Mouse (Mus musculus) midbrain, embryonic 15.5 days (tissue): ENCODE measurements around the gene Btnl2. TPM values are rescaled to one million over a fixed set of nuclear protein-coding genes. Genes with fewer than 3 reads are reported as not detected.

Source experiments
- ATAC-seq: fragments of 200-750 bp; cut with Nextera tagmentation; replicated peaks from 2 replicates; pipeline ENCODE4 v1.8.0; 2017; ENCODE audit warnings: moderate TSS enrichment
- H3K27ac ChIP-seq: fragments of 300-500 bp; sonication (generic); 2 replicates; pipeline ENCODE4 v1.5.1; 2015; ENCODE audit warnings: mild to moderate bottlenecking, inconsistent platforms
- H3K27me3 ChIP-seq: fragments of 300-500 bp; sonication (generic); replicated peaks from 2 replicates; pipeline ENCODE4 v1.6.1; 2015; ENCODE audit warnings: inconsistent platforms
- H3K36me3 ChIP-seq: fragments of 300-500 bp; sonication (generic); replicated peaks from 2 replicates; pipeline ENCODE4 v1.6.1; 2015; ENCODE audit warnings: inconsistent platforms
- H3K4me1 ChIP-seq: fragments of 300-500 bp; sonication (generic); 2 replicates; pipeline ENCODE4 v1.6.1; 2015; ENCODE audit warnings: inconsistent platforms
- H3K4me2 ChIP-seq: fragments of 300-500 bp; sonication (generic); 2 replicates; pipeline ENCODE4 v1.6.1; 2015; ENCODE audit warnings: inconsistent platforms, mild to moderate bottlenecking, moderate library complexity
- H3K4me3 ChIP-seq: fragments of 300-500 bp; sonication (generic); 2 replicates; pipeline ENCODE4 v1.5.1; 2015; ENCODE audit warnings: mild to moderate bottlenecking, inconsistent platforms
- H3K9ac ChIP-seq: fragments of 300-500 bp; sonication (generic); 2 replicates; pipeline ENCODE4 v1.6.1; 2015; ENCODE audit warnings: mild to moderate bottlenecking, inconsistent platforms
- H3K9me3 ChIP-seq: fragments of 300-500 bp; sonication (generic); 2 replicates; pipeline ENCODE4 v1.6.1; 2016; ENCODE audit warnings: inconsistent platforms
- WGBS: fragments of 180-500 bp; shearing (Covaris S2); methylation state at CpG from one replicate; pipeline ENCODE4 v1.1.7; 2015; ENCODE audit warnings: mixed read lengths; 5-methylcytosine and 5-hydroxymethylcytosine counted together
- polyA plus RNA-seq: library from polyadenylated mRNA; unstranded; fragments of >200 nt; fragmentation: Nextera tagmentation; extraction: Ambion mirVana; gene quantifications from 2 replicates; pipeline ENCODE4 v1.2.1, GENCODE M21; 2015

Btnl2 gene
- polyA plus RNA-seq, 1 experiment from 2014 or later: not detected

DNA sequence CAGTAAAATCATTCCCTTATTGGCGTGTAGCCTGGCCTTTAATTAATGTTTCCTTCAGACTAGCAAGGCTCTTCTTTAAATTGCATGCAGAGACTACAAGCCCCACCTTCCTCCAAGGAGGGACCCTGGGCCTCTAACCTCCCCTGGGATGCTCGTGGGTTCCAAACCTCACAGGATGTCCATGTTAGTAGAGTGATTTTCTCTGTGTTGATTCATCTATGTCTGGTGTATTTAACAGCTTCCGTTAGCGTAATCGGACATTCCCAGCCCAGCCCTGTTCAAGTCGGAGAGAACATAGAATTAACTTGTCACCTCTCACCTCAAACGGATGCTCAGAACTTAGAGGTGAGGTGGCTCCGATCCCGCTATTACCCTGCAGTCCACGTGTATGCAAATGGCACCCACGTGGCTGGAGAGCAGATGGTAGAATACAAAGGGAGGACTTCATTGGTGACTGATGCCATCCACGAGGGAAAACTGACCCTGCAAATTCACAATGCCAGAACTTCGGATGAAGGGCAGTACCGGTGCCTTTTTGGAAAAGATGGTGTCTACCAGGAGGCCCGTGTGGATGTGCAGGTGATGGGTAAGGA, 8.4 kb downstream of the Btnl2 start:
- Histone ChIP-seq H3K4me2 (no peak overlapping the region), H3K4me1 (no peaks in the 10 kb centered on the region), H3K27ac (no peak overlapping the region), H3K36me3 (no peaks in the 10 kb centered on the region), H3K9ac (no peak overlapping the region), H3K27me3 (no peaks in the 10 kb centered on the region), H3K4me3 (no peak overlapping the region), H3K9me3 (no peaks in the 10 kb centered on the region)
- no peak for ATAC-seq
- WGBS: 83% methylated on average over 15 of the region's 15 CpGs

DNA sequence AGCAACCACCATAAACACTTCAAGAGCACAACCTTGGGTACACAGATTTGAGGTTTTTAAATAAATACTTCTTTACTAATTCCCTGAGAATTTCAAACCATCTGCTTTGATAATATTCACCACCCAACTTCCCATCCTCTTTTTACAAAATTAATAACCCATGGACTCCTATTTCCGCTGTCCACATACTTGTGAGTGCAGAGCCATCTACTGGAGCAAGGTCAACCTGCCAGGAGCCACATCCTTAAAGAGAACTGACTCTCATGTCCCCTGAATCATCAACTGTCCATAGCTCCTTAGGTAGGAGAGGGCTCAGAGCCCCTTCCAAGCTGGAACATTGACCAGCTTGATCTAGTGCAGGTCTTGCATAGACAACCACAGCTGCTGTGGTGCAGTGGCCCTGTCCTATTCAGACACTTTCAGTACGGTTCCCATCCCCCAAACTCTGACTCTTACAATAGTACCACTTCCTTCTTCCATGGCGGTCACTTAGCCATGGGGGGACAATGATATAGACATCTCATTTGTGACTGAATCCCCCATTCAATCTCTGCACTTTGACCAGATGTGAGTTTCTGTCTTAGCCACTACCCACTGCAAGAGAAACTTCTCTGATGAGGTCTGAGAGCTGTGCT, 9.2 kb downstream of the Btnl2 start:
- no peaks in the 10 kb centered on the region for H3K36me3 ChIP-seq
- H3K4me1 ChIP-seq: no peaks in the 10 kb centered on the region
- ATAC-seq: no peak
- no peak overlapping the region for H3K4me2 ChIP-seq
- H3K9ac ChIP-seq: no peak overlapping the region
- no peak overlapping the region for H3K4me3 ChIP-seq
- no peaks in the 10 kb centered on the region for H3K27me3 ChIP-seq
- no peak overlapping the region for H3K27ac ChIP-seq
- 77% methylated on average over 3 of the region's 3 CpGs for WGBS
- H3K9me3 ChIP-seq: no peaks in the 10 kb centered on the region

- H3K4me2 ChIP-seq: no peak overlapping the region
- H3K9ac ChIP-seq: no peak overlapping the region
- H3K4me3 ChIP-seq: no peak overlapping the region
- no peak for ATAC-seq
- H3K4me1 ChIP-seq: no peaks in the 10 kb centered on the region
- no peaks in the 10 kb centered on the region for H3K36me3 ChIP-seq
- WGBS: 69% methylated on average over 10 of the region's 10 CpGs
- H3K27me3 ChIP-seq: no peaks in the 10 kb centered on the region
- H3K27ac ChIP-seq: no peak overlapping the region
- no peaks in the 10 kb centered on the region for H3K9me3 ChIP-seq
These were observed 10.4 kb downstream of the Btnl2 start for GRCm38 (mm10) chr17:34365031-34365430.

DNA sequence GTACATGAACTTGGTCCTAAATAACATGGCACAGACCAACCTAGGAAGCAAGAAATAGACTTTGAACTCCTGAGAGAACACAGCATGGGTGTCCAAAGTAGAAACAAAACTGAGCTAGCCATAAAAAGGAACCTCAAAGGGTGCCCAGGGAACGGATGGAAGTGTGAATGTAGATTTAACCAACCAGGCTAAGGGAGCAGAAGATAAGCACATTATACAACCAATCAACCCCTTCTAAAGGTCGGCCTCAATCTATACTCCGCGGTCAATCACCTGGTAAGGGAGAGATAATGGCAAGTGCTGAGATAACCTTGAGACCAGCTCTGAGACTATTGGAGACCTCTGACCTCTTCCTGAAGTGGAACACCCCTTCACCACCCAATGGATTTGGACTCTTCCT, 15.9 kb downstream of the Btnl2 start:
- no peaks in the 10 kb centered on the region for H3K9me3 ChIP-seq

DNA sequence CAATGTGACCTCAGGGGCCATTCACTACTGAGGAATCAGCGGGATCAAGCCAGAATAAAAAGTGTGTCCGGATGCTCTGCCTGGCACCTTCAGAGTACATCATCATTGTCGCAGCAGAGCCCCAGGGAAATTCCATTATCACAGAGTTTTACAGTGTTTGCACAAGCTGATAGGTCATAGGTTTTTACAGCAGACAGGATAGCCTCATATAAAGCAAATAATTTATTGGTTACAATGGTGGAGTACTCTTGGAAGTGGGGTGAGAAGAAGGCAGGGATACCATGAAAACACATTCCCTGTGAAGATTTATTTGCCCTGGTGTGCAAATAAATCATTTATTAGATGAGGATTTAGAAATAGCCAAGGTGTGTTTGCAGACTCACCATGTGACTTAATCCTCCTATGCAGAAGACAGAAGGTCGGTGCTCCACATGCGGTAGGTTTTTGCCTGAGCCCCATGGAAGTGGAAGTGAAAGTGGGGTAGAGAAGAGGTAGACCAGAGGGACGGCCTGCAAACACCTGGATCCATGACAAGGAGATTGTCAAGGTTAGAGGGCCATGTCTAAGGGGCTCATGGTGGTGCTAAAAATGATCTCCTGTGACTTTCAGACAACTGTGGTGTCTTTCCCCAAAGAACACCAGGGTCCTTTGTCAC, 18.6 kb downstream of the Btnl2 start:
- no peaks in the 10 kb centered on the region for H3K9me3 ChIP-seq
- no peak overlapping the region for H3K9ac ChIP-seq
- no peak overlapping the region for H3K4me2 ChIP-seq

More for the DNA sequence above, 15.9 kb downstream of the Btnl2 start:
- 81% methylated on average over 4 of the region's 4 CpGs for WGBS
- ATAC-seq: no peak
- H3K4me1 ChIP-seq: no peaks in the 10 kb centered on the region
- no peaks in the 10 kb centered on the region for H3K27me3 ChIP-seq
- H3K36me3 ChIP-seq: no peaks in the 10 kb centered on the region
- no peak overlapping the region for H3K9ac ChIP-seq
- H3K4me3 ChIP-seq: no peak overlapping the region
- H3K4me2 ChIP-seq: no peak overlapping the region
- no peak overlapping the region for H3K27ac ChIP-seq

GRCm38 (mm10) chr17:34376847-34377246, 22.2 kb downstream of the Btnl2 start, which contains the start of gene Btnl1:
TSS of gene Btnl1 (plus strand) at chr17:34377132.
- no peak for ATAC-seq
- 84% methylated on average over 2 of the region's 2 CpGs for WGBS

More for the DNA sequence above, 18.6 kb downstream of the Btnl2 start:
- WGBS: 86% methylated on average over 6 of the region's 6 CpGs
- Histone ChIP-seq H3K4me3 (no peak overlapping the region), H3K27me3 (no peaks in the 10 kb centered on the region), H3K36me3 (no peaks in the 10 kb centered on the region), H3K27ac (no peak overlapping the region), H3K4me1 (no peaks in the 10 kb centered on the region)
- ATAC-seq: no peak

DNA sequence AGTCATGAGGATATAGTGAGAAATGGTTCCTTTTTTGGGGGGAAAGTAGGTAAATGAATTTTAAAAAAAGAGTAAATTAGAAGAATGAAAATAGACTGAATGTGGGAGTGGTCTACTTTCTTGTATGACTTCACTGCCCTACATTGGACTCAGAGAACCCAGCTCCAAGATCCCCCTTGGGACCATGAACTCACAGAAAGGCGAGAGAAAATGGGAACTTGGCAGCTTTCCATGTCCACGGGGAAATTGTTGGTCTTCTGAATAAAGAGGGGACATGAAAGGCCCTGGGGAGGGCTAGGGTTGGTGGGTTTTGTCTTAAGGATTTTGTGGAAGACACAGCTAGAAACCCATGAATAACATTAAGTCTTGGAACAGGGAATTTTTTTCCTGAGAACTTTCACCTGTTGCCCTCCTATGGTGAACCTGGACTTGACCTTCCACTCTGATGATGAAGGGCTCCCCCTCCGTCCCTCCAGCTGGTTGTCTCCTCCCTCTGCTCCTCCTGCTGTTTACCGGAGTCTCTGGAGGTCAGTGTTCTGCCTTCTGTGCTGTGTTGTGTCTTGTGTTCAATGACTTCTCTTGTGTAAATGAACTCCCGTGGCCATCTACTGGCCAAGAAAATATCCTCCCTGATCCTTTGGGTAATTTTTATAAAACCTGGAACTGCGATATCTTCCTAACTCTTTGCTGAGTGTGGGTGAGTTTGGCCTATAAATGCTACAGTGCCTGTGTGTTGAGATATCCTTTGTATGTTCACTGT, 23.0 kb downstream of the Btnl2 start:
- Histone ChIP-seq H3K9ac (no peak overlapping the region), H3K4me3 (no peak overlapping the region), H3K27ac (no peak overlapping the region), H3K9me3 (no peaks in the 10 kb centered on the region), H3K4me2 (no peak overlapping the region), H3K36me3 (no peaks in the 10 kb centered on the region), H3K4me1 (no peaks in the 10 kb centered on the region), H3K27me3 (no peaks in the 10 kb centered on the region)
- 70% methylated on average over 6 of the region's 6 CpGs for WGBS
- no peak for ATAC-seq

More at GRCm38 (mm10) chr17:34376847-34377246, 22.2 kb downstream of the Btnl2 start, which contains the start of gene Btnl1:
- no peak within 1 kb of the TSS for H3K4me2 ChIP-seq
- H3K4me1 ChIP-seq: no peaks in the 10 kb centered on the region
- no peak within 1 kb of the TSS for H3K4me3 ChIP-seq
- H3K9ac ChIP-seq: no peak within 1 kb of the TSS
- no peaks in the 10 kb centered on the region for H3K27me3 ChIP-seq
- no peaks in the 10 kb centered on the region for H3K9me3 ChIP-seq
- no peak within 1 kb of the TSS for H3K27ac ChIP-seq
- H3K36me3 ChIP-seq: no peaks in the 10 kb centered on the region

GRCm38 (mm10) chr17:34378716-34379115, 24.1 kb downstream of the Btnl2 start:
- 70% methylated on average over 2 of the region's 2 CpGs for WGBS

GRCm38 (mm10) chr17:34379451-34379850, 24.8 kb downstream of the Btnl2 start:
- no peak overlapping the region for H3K27ac ChIP-seq
- WGBS: 75% methylated on average over 7 of the region's 7 CpGs
- ATAC-seq: no peak
- no peaks in the 10 kb centered on the region for H3K27me3 ChIP-seq
- no peaks in the 10 kb centered on the region for H3K36me3 ChIP-seq
- no peak overlapping the region for H3K4me3 ChIP-seq
- H3K9ac ChIP-seq: no peak overlapping the region
- no peaks in the 10 kb centered on the region for H3K9me3 ChIP-seq
- H3K4me1 ChIP-seq: no peaks in the 10 kb centered on the region
- no peak overlapping the region for H3K4me2 ChIP-seq

More at GRCm38 (mm10) chr17:34378716-34379115, 24.1 kb downstream of the Btnl2 start:
- H3K4me2 ChIP-seq: no peak overlapping the region
- H3K4me1 ChIP-seq: no peaks in the 10 kb centered on the region
- no peaks in the 10 kb centered on the region for H3K9me3 ChIP-seq
- H3K4me3 ChIP-seq: no peak overlapping the region
- no peaks in the 10 kb centered on the region for H3K36me3 ChIP-seq
- H3K9ac ChIP-seq: no peak overlapping the region
- no peak overlapping the region for H3K27ac ChIP-seq
- no peaks in the 10 kb centered on the region for H3K27me3 ChIP-seq
- ATAC-seq: no peak

DNA sequence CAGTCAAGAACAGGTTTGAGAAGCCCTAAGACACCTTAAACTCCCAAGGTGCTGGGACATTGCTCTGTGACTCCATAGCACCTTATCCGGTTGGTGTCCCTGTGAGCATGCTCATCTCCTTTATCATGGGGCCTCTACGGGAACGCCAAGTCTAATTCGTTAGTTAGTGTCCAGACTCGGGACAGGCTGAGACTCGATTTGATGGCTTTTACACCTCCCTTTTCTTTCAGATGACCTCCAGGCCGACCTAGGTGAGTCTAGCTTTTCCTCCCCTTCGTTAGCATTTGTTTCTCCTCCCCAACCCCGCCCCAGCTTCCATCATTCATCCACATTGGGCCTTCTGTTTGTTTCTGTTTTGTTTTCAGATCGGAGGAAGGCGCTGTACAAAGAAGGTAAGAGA, 27.3 kb downstream of the Btnl2 start:
- H3K36me3 ChIP-seq: no peaks in the 10 kb centered on the region
- H3K27ac ChIP-seq: no peak overlapping the region
- 74% methylated on average over 11 of the region's 11 CpGs for WGBS
- no peak overlapping the region for H3K4me3 ChIP-seq
- ATAC-seq: no peak
- H3K4me2 ChIP-seq: no peak overlapping the region
- H3K27me3 ChIP-seq: no peaks in the 10 kb centered on the region
- H3K4me1 ChIP-seq: no peaks in the 10 kb centered on the region
- H3K9me3 ChIP-seq: no peaks in the 10 kb centered on the region
- no peak overlapping the region for H3K9ac ChIP-seq

DNA sequence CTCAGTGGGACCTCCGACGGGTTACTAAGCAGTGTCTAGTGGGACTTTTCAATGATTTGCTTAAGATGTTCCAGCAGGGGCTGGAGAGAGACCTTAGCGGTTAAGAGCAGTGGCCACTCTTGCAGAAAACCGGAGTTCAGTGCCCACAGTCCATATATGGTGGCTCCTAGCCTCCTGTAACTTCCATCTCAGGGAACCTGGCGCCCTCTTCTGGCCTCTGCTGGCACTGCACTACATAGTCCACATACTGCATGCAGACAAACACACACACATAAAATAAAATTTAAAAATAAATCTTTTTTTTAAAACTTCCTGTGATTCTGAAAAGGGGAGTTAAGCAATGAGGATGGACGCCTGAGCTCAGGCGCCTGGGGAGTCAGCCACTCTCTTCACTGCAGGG, 28.6 kb downstream of the Btnl2 start:
- no peaks in the 10 kb centered on the region for H3K9me3 ChIP-seq
- no peak overlapping the region for H3K4me3 ChIP-seq
- no peak overlapping the region for H3K27ac ChIP-seq
- H3K4me1 ChIP-seq: no peaks in the 10 kb centered on the region
- H3K9ac ChIP-seq: no peak overlapping the region
- 80% methylated on average over 7 of the region's 7 CpGs for WGBS
- H3K4me2 ChIP-seq: no peak overlapping the region
- no peaks in the 10 kb centered on the region for H3K27me3 ChIP-seq
- no peaks in the 10 kb centered on the region for H3K36me3 ChIP-seq
- no peak for ATAC-seq

- H3K4me3 ChIP-seq: no peak overlapping the region
- no peak overlapping the region for H3K9ac ChIP-seq
- H3K4me2 ChIP-seq: no peak overlapping the region
- no peak for ATAC-seq
- no peaks in the 10 kb centered on the region for H3K27me3 ChIP-seq
- no peaks in the 10 kb centered on the region for H3K9me3 ChIP-seq
- no peak overlapping the region for H3K27ac ChIP-seq
- H3K36me3 ChIP-seq: no peaks in the 10 kb centered on the region
- 79% methylated on average over 3 of the region's 3 CpGs for WGBS
- H3K4me1 ChIP-seq: no peaks in the 10 kb centered on the region
These were observed 30.1 kb downstream of the Btnl2 start for GRCm38 (mm10) chr17:34384699-34385098.
